Mouse (Mus musculus) stomach, embryonic 14.5 days (tissue): Measurements from ENCODE around the gene Tln2. TPM values are rescaled to one million over a fixed set of nuclear protein-coding genes. Genes with fewer than 3 reads are reported as not detected.

Experiments
- ATAC-seq: fragments of 200-750 bp; cut with Nextera tagmentation; 2 replicates; pipeline ENCODE4 v1.8.0; 2017; ENCODE audit warnings: low read depth, moderate TSS enrichment; ENCODE audit not compliant: insufficient number of reproducible peaks, insufficient read depth, low FRiP score
- H3K27ac ChIP-seq: fragments of 300-500 bp; sonication (generic); 2 replicates; pipeline ENCODE4 v1.5.1; 2014; ENCODE audit warnings: mild to moderate bottlenecking, low read length, moderate library complexity, mixed read lengths
- H3K27me3 ChIP-seq: fragments of 300-500 bp; sonication (generic); 2 replicates; pipeline ENCODE4 v1.6.1; 2014; ENCODE audit warnings: low read length, control low read depth, mixed read lengths; ENCODE audit not compliant: control insufficient read depth, insufficient read depth
- H3K36me3 ChIP-seq: fragments of 300-500 bp; sonication (generic); 2 replicates; pipeline ENCODE4 v1.6.1; 2014; ENCODE audit warnings: mild to moderate bottlenecking, control low read depth, low read length, moderate library complexity, mixed read lengths; ENCODE audit not compliant: control insufficient read depth, insufficient read depth
- H3K4me1 ChIP-seq: fragments of 300-500 bp; sonication (generic); 2 replicates; pipeline ENCODE4 v1.6.1; 2014; ENCODE audit warnings: low read length, control low read depth, mixed read lengths; ENCODE audit not compliant: control insufficient read depth, insufficient read depth
- H3K4me2 ChIP-seq: fragments of 300-500 bp; sonication (generic); replicated peaks from 2 replicates; pipeline ENCODE4 v1.6.1; 2014; ENCODE audit warnings: low read depth, low read length, control low read depth
- H3K4me3 ChIP-seq: fragments of 300-500 bp; sonication (generic); 2 replicates; pipeline ENCODE4 v1.5.1; 2014; ENCODE audit warnings: low read depth, low read length, control low read depth
- H3K9ac ChIP-seq: fragments of 300-500 bp; sonication (generic); replicated peaks from 2 replicates; pipeline ENCODE4 v1.6.1; 2014; ENCODE audit warnings: low read depth, mild to moderate bottlenecking, control low read depth, low read length, moderate library complexity, mixed read lengths
- H3K9me3 ChIP-seq: fragments of 300-500 bp; sonication (generic); 2 replicates; pipeline ENCODE4 v1.6.1; 2016; ENCODE audit warnings: low read depth, low read length, control low read depth; ENCODE audit not compliant: control insufficient read depth
- WGBS: fragments of 180-500 bp; shearing (Covaris S2); extraction: QIAGEN DNeasy Blood & Tissue Kit; methylation state at CpG from one replicate; pipeline ENCODE4 v1.1.7; 2014; 5-methylcytosine and 5-hydroxymethylcytosine counted together
- polyA plus RNA-seq: library from polyadenylated mRNA; unstranded; fragments of >200 nt; fragmentation: Nextera tagmentation; extraction: Ambion mirVana; gene quantifications from 2 replicates; pipeline ENCODE4 v1.2.1, GENCODE M21; 2014

Tln2 gene
- polyA plus RNA-seq, 1 experiment from 2014 or later, result 56.1 TPM

- Histone ChIP-seq H3K4me3 (no peak overlapping the region), H3K9ac (no peak overlapping the region), H3K27ac (no peak overlapping the region), H3K9me3 (no peaks in the 10 kb centered on the region), H3K4me2 (no peak overlapping the region), H3K4me1 (peaks cover 9% of the 10 kb centered on the region; the same call in 1 of the 2 replicates), H3K36me3 (no peaks in the 10 kb centered on the region), H3K27me3 (no peaks in the 10 kb centered on the region)
- ATAC-seq, result 0 out of 2 replicates have a peak, but pooled peaks have one; percentile 80
- WGBS, result 43% methylated on average over 6 of the region's 6 CpGs
These were observed 346.2 kb downstream of the Tln2 start for GRCm38 (mm10) chr9:67213275-67213674.

GRCm38 (mm10) chr9:67211220-67211619 lies 348.3 kb downstream of the Tln2 start:
- WGBS, result 95% methylated on average over 4 of the region's 4 CpGs
- Histone ChIP-seq H3K27ac (no peak overlapping the region), H3K27me3 (no peaks in the 10 kb centered on the region), H3K9me3 (no peaks in the 10 kb centered on the region), H3K4me1 (peaks cover 10% of the 10 kb centered on the region; the same call in 1 of the 2 replicates), H3K9ac (no peak overlapping the region), H3K36me3 (no peaks in the 10 kb centered on the region), H3K4me2 (no peak overlapping the region), H3K4me3 (no peak overlapping the region)
- ATAC-seq, result no peak

- H3K27me3 ChIP-seq, result no peaks in the 10 kb centered on the region
- no peak overlapping the region for H3K9ac ChIP-seq
- H3K4me2 ChIP-seq, result no peak overlapping the region
- H3K9me3 ChIP-seq, result no peaks in the 10 kb centered on the region
- H3K4me3 ChIP-seq, result no peak overlapping the region
- no peak for ATAC-seq
- H3K36me3 ChIP-seq, result no peaks in the 10 kb centered on the region
- H3K4me1 ChIP-seq, result peaks cover 6% of the 10 kb centered on the region; the same call in 1 of the 2 replicates
- H3K27ac ChIP-seq, result no peak overlapping the region
- WGBS, result 92% methylated on average over 9 of the region's 9 CpGs
These were observed 350.1 kb downstream of the Tln2 start for GRCm38 (mm10) chr9:67209451-67209850.

- H3K4me1 ChIP-seq, result peaks cover 6% of the 10 kb centered on the region; the same call in 1 of the 2 replicates
- H3K9me3 ChIP-seq, result no peaks in the 10 kb centered on the region
- no peak for ATAC-seq
- WGBS, result 24% methylated on average over 3 of the region's 3 CpGs
- H3K9ac ChIP-seq, result no peak overlapping the region
- no peak overlapping the region for H3K4me3 ChIP-seq
- no peak overlapping the region for H3K27ac ChIP-seq
- H3K4me2 ChIP-seq, result no peak overlapping the region
- no peaks in the 10 kb centered on the region for H3K27me3 ChIP-seq
- H3K36me3 ChIP-seq, result no peaks in the 10 kb centered on the region
These were observed 351.1 kb downstream of the Tln2 start for GRCm38 (mm10) chr9:67208420-67208819.

- Histone ChIP-seq H3K27me3 (no peaks in the 10 kb centered on the region), H3K36me3 (no peaks in the 10 kb centered on the region), H3K9me3 (no peaks in the 10 kb centered on the region), H3K9ac (no peak overlapping the region), H3K4me1 (peaks cover 6% of the 10 kb centered on the region; the same call in 1 of the 2 replicates), H3K4me3 (no peak overlapping the region), H3K27ac (no peak overlapping the region), H3K4me2 (no peak overlapping the region)
- no peak for ATAC-seq
- 53% methylated on average over 4 of the region's 4 CpGs for WGBS
These were observed 354.3 kb downstream of the Tln2 start for GRCm38 (mm10) chr9:67205175-67205574.

GRCm38 (mm10) chr9:67196609-67197008 lies 362.9 kb downstream of the Tln2 start:
- WGBS, result 94% methylated on average over 8 of the region's 8 CpGs
- Histone ChIP-seq H3K4me2 (no peak overlapping the region), H3K9ac (no peak overlapping the region), H3K27ac (no peak overlapping the region), H3K36me3 (no peaks in the 10 kb centered on the region), H3K9me3 (no peaks in the 10 kb centered on the region), H3K4me1 (0 out of 2 replicates have a peak, but pooled peaks cover 8% of the 10 kb centered on the region), H3K27me3 (no peaks in the 10 kb centered on the region), H3K4me3 (no peak overlapping the region)
- ATAC-seq, result no peak

- 77% methylated on average over 7 of the region's 7 CpGs for WGBS
- Histone ChIP-seq H3K9ac (no peak overlapping the region), H3K4me3 (no peak overlapping the region), H3K4me2 (no peak overlapping the region), H3K27me3 (no peaks in the 10 kb centered on the region), H3K4me1 (0 out of 2 replicates have a peak, but pooled peaks cover 8% of the 10 kb centered on the region), H3K9me3 (no peaks in the 10 kb centered on the region), H3K27ac (no peak overlapping the region), H3K36me3 (no peaks in the 10 kb centered on the region)
- ATAC-seq, result no peak
These were observed 364.2 kb downstream of the Tln2 start for GRCm38 (mm10) chr9:67195306-67195705.

GRCm38 (mm10) chr9:67191488-67192331 lies 367.8 kb downstream of the Tln2 start:
- Histone ChIP-seq H3K27ac (peak overlapping the region; percentile 86), H3K9me3 (no peaks in the 10 kb centered on the region), H3K4me3 (no peak overlapping the region), H3K27me3 (no peaks in the 10 kb centered on the region), H3K9ac (no peak overlapping the region; the same call in 1 of the 2 replicates), H3K36me3 (no peaks in the 10 kb centered on the region), H3K4me1 (peaks cover 8% of the 10 kb centered on the region; the same call in 1 of the 2 replicates), H3K4me2 (no peak overlapping the region)
- ATAC-seq, result peak; percentile 74; the same call in 1 of the 2 replicates
- WGBS, result 42% methylated on average over 10 of the region's 10 CpGs
